Mouse (Mus musculus) embryonic facial prominence, embryonic 14.5 days (tissue): ENCODE measurements around the gene Clp1. TPM values are rescaled to one million over a fixed set of nuclear protein-coding genes. Genes with fewer than 3 reads are reported as not detected.
A peak's percentile ranks its signal among the peaks of the same experiment; 100 is the strongest.

Experiments
- ATAC-seq: fragments of 200-750 bp; cut with Nextera tagmentation; 2 replicates; pipeline ENCODE4 v1.8.0; 2017; ENCODE audit warnings: low read depth, moderate number of reproducible peaks, moderate TSS enrichment
- DNase-seq: peaks from one replicate; pipeline ENCODE4 v3.0.0-alpha.2; 2015; ENCODE audit warnings: low spot score
- H3K27ac ChIP-seq: fragments of 300-500 bp; sonication (generic); replicated peaks from 2 replicates; pipeline ENCODE4 v1.5.1; 2014; ENCODE audit warnings: low read depth, mild to moderate bottlenecking, low read length, moderate library complexity
- H3K27me3 ChIP-seq: fragments of 300-500 bp; sonication (generic); replicated peaks from 2 replicates; pipeline ENCODE4 v1.6.1; 2014; ENCODE audit warnings: low read length; ENCODE audit not compliant: control insufficient read depth, insufficient read depth
- H3K36me3 ChIP-seq: fragments of 300-500 bp; sonication (generic); 2 replicates; pipeline ENCODE4 v1.6.1; 2014; ENCODE audit warnings: low read length, mixed read lengths; ENCODE audit not compliant: control insufficient read depth, insufficient read depth
- H3K4me1 ChIP-seq: fragments of 300-500 bp; sonication (generic); 2 replicates; pipeline ENCODE4 v1.6.1; 2014; ENCODE audit warnings: antibody characterized with exemption, low read length; ENCODE audit not compliant: control insufficient read depth, insufficient read depth
- H3K4me2 ChIP-seq: fragments of 300-500 bp; sonication (generic); 2 replicates; pipeline ENCODE4 v1.6.1; 2014; ENCODE audit warnings: low read depth, mild to moderate bottlenecking, low read length, moderate library complexity, mixed read lengths
- H3K4me3 ChIP-seq: fragments of 300-500 bp; sonication (generic); 2 replicates; pipeline ENCODE4 v1.5.1; 2014; ENCODE audit warnings: low read depth, mild to moderate bottlenecking, low read length
- H3K9ac ChIP-seq: fragments of 300-500 bp; sonication (generic); 2 replicates; pipeline ENCODE4 v1.6.1; 2014; ENCODE audit warnings: low read depth, mild to moderate bottlenecking, low read length, moderate library complexity, mixed read lengths
- H3K9me3 ChIP-seq: fragments of 300-500 bp; sonication (generic); 2 replicates; pipeline ENCODE4 v1.6.1; 2016; ENCODE audit warnings: low read length; ENCODE audit not compliant: control insufficient read depth
- WGBS: fragments of 180-500 bp; shearing (Covaris S2); extraction: QIAGEN DNeasy Blood & Tissue Kit; methylation state at CpG from one replicate; pipeline ENCODE4 v1.1.7; 2014; 5-methylcytosine and 5-hydroxymethylcytosine counted together
- polyA plus RNA-seq: library from polyadenylated mRNA; unstranded; fragments of >200 nt; fragmentation: Nextera tagmentation; extraction: Ambion mirVana; gene quantifications from 2 replicates; pipeline ENCODE4 v1.2.1, GENCODE M21; 2014

The Clp1 gene
- polyA plus RNA-seq, 1 experiment from 2014 or later, result 22.6 TPM

GRCm38 (mm10) chr2:84723856-84724255 is 3.3 kb downstream of the Clp1 start:
- no peak overlapping the region for H3K4me2 ChIP-seq
- WGBS, result 93% methylated on average over 14 of the region's 14 CpGs
- H3K4me1 ChIP-seq, result peaks cover 11% of the 10 kb centered on the region; the same call in 1 of the 2 replicates
- no peak overlapping the region for H3K27ac ChIP-seq
- DNase-seq (no peak), ATAC-seq (no peak)
- no peak overlapping the region for H3K4me3 ChIP-seq
- no peaks in the 10 kb centered on the region for H3K27me3 ChIP-seq
- no peaks in the 10 kb centered on the region for H3K9me3 ChIP-seq
- peaks cover 31% of the 10 kb centered on the region for H3K36me3 ChIP-seq
- no peak overlapping the region for H3K9ac ChIP-seq

GRCm38 (mm10) chr2:84721182-84721581 is 6.0 kb downstream of the Clp1 start:
- 73% methylated on average over 3 of the region's 3 CpGs for WGBS

GRCm38 (mm10) chr2:84720718-84721117 is 6.4 kb downstream of the Clp1 start:
- Histone ChIP-seq H3K36me3 (peaks cover 30% of the 10 kb centered on the region), H3K9ac (no peak overlapping the region), H3K4me1 (no peaks in the 10 kb centered on the region), H3K4me2 (no peak overlapping the region), H3K27ac (no peak overlapping the region), H3K4me3 (no peak overlapping the region), H3K9me3 (no peaks in the 10 kb centered on the region), H3K27me3 (no peaks in the 10 kb centered on the region)
- WGBS, result 85% methylated on average over 2 of the region's 2 CpGs
- ATAC-seq (no peak), DNase-seq (no peak)

More at GRCm38 (mm10) chr2:84721182-84721581, 6.0 kb downstream of the Clp1 start:
- Histone ChIP-seq H3K27me3 (no peaks in the 10 kb centered on the region), H3K4me2 (no peak overlapping the region), H3K36me3 (peaks cover 31% of the 10 kb centered on the region), H3K9ac (no peak overlapping the region), H3K4me3 (no peak overlapping the region), H3K9me3 (no peaks in the 10 kb centered on the region), H3K27ac (no peak overlapping the region), H3K4me1 (0 out of 2 replicates have a peak, but pooled peaks cover 1% of the 10 kb centered on the region)
- no peak for ATAC-seq
- no peak for DNase-seq

- Histone ChIP-seq H3K27me3 (no peaks in the 10 kb centered on the region), H3K4me3 (no peak overlapping the region), H3K9me3 (no peaks in the 10 kb centered on the region), H3K4me2 (no peak overlapping the region), H3K9ac (no peak overlapping the region), H3K4me1 (peaks cover 9% of the 10 kb centered on the region), H3K36me3 (0 out of 2 replicates have a peak, but pooled peaks cover 4% of the 10 kb centered on the region), H3K27ac (no peak overlapping the region)
- DNase-seq, result no peak
- WGBS, result 96% methylated on average over 4 of the region's 4 CpGs
- no peak for ATAC-seq
Observed at GRCm38 (mm10) chr2:84717357-84717756, 9.8 kb downstream of the Clp1 start.

GRCm38 (mm10) chr2:84716423-84717355 is 10.5 kb downstream of the Clp1 start:
- Histone ChIP-seq H3K27me3 (no peaks in the 10 kb centered on the region), H3K9me3 (no peaks in the 10 kb centered on the region), H3K9ac (peak overlapping the region; percentile 95), H3K4me3 (peak overlapping the region; percentile 97), H3K4me1 (peaks cover 9% of the 10 kb centered on the region), H3K36me3 (0 out of 2 replicates have a peak, but pooled peaks cover 4% of the 10 kb centered on the region), H3K27ac (peak overlapping the region; percentile 97), H3K4me2 (peak overlapping the region; percentile 73)
- WGBS, result 28% methylated on average over 9 of the region's 9 CpGs
- no peak for DNase-seq
- no peak for ATAC-seq

- DNase-seq (peak; percentile 99), ATAC-seq (peak; percentile 96)
- no peaks in the 10 kb centered on the region for H3K9me3 ChIP-seq
- peak overlapping the region; percentile 97 for H3K27ac ChIP-seq
- WGBS, result under 1% methylated on average over 33 of the region's 33 CpGs
- peak overlapping the region; percentile 73 for H3K4me2 ChIP-seq
- peaks cover 6% of the 10 kb centered on the region for H3K36me3 ChIP-seq
- H3K4me3 ChIP-seq, result peak overlapping the region; percentile 97
- no peaks in the 10 kb centered on the region for H3K27me3 ChIP-seq
- H3K9ac ChIP-seq, result peak overlapping the region; percentile 95
- peaks cover 9% of the 10 kb centered on the region for H3K4me1 ChIP-seq
Observed at GRCm38 (mm10) chr2:84715562-84716361, 11.4 kb downstream of the Clp1 start.

GRCm38 (mm10) chr2:84714811-84715561 is 12.2 kb downstream of the Clp1 start, which contains the start of gene Zdhhc5:
Gene Zdhhc5, minus strand, starts transcription at chr2:84715180.
- Histone ChIP-seq H3K9me3 (no peaks in the 10 kb centered on the region), H3K27me3 (no peaks in the 10 kb centered on the region), H3K36me3 (peaks cover 14% of the 10 kb centered on the region), H3K27ac (peak within 1 kb of the TSS; percentile 97), H3K4me2 (peak within 1 kb of the TSS; percentile 73), H3K4me1 (peaks cover 9% of the 10 kb centered on the region), H3K9ac (peak within 1 kb of the TSS; percentile 95), H3K4me3 (peak within 1 kb of the TSS; percentile 97)
- ATAC-seq (peak; percentile 97), DNase-seq (peak; percentile 98)
- WGBS, result under 1% methylated on average over 62 of the region's 107 CpGs

GRCm38 (mm10) chr2:84714422-84714810 is 12.7 kb downstream of the Clp1 start:
- Histone ChIP-seq H3K4me1 (peaks cover 9% of the 10 kb centered on the region), H3K4me3 (peak overlapping the region; percentile 97), H3K27ac (peak overlapping the region; percentile 97), H3K4me2 (peak overlapping the region; percentile 57), H3K9me3 (no peaks in the 10 kb centered on the region), H3K36me3 (peaks cover 20% of the 10 kb centered on the region), H3K27me3 (no peaks in the 10 kb centered on the region), H3K9ac (peak overlapping the region; percentile 95)
- 0% methylated on average over 12 of the region's 26 CpGs for WGBS
- DNase-seq (no peak), ATAC-seq (peak; percentile 0; the same call in 1 of the 2 replicates)
